Comparison of ENCODE assay signal across 8 mouse cellular contexts in the genomic region with DNA sequence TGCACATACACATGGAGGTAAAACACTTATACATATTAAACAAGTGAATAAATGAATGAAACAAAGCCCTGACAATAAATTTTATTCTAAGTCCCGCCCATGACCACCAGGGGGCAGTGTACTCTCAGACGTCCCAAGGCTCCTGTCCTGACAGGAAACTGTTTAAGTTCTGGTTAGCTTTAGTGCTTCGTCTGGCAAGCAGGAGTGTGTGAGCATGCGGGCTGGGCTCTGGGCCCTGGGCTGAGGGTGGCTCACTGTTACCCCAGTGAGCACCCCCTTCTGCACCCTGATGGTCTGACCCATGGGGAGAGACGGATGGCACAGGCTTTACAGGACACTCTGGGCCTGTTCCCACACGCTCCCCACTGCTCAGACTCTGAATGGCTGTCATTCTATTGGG. TPM values are rescaled to one million over a fixed set of nuclear protein-coding genes. Genes with fewer than 3 reads are reported as not detected.
A peak's percentile ranks its signal among the peaks of the same experiment; 100 is the strongest.
DNase-seq lines count a peak whose midpoint lies in the region; ATAC-seq and TF ChIP-seq lines count a peak whose summit lies in the region.

No protein-coding gene starts in this region.

- H3K9me3 ChIP-seq in heart, embryonic 11.5 days (replicated peaks; ENCODE audit: control insufficient read depth, low read length), result no peaks in the 10 kb centered on the region

- H3K4me3 ChIP-seq in heart, embryonic 11.5 days (ENCODE audit: low read depth, low read length), result no peak overlapping the region
- H3K4me3 ChIP-seq in spleen, adult 2 months (ENCODE audit: extremely low read depth, insufficient read depth, insufficient read length), result no peak overlapping the region

- H3K27ac ChIP-seq in heart, embryonic 11.5 days (ENCODE audit: low read depth, low read length), result no peak overlapping the region
- H3K27ac ChIP-seq in spleen, adult 2 months (ENCODE audit: insufficient read depth, low read length), result no peak overlapping the region

- intact Hi-C loops in heart, postnatal 10 days (cut with DNase I), result loop anchor here (1.0 to 2.0 kb wide), 4 partner anchors 366 to 496 kb away; no protein-coding TSS in a partner anchor

- H3K27me3 ChIP-seq in heart, embryonic 11.5 days (ENCODE audit: control insufficient read depth, insufficient read depth, low read length), result no peaks in the 10 kb centered on the region
- H3K27me3 ChIP-seq in spleen, adult 2 months (ENCODE audit: control insufficient read depth, insufficient read depth, low read length), result no peaks in the 10 kb centered on the region

- no peaks in the 10 kb centered on the region for H3K4me1 ChIP-seq in heart, embryonic 11.5 days (ENCODE audit: control insufficient read depth, insufficient read depth, low read length)
- H3K4me1 ChIP-seq in spleen, adult 2 months (ENCODE audit: control insufficient read depth, insufficient read depth, insufficient read length), result peaks cover 5% of the 10 kb centered on the region; the same call in 1 of the 2 replicates

- DNase-seq in heart, adult 18-20 months, result peak; percentile 49 to 84
- peak; percentile 64 to 80 for DNase-seq in adrenal gland, adult 18-20 months (ENCODE audit: low spot score in 2 of 2)
- peak; percentile 69 for DNase-seq in embryo, embryonic 9.5 days (ENCODE audit: extremely low spot score)
- peak; percentile 66 to 87 for DNase-seq in heart, postnatal 10 days
- DNase-seq in layer of hippocampus, postnatal 25 days (ENCODE audit: extremely low spot score in 1 of 2, low spot score in 1 of 2), result peak; percentile 57 to 84
- DNase-seq in lung, postnatal 4 days, result peak; percentile 49 to 74
- peak; percentile 33 to 57 for DNase-seq in spleen, adult 2 months (ENCODE audit: low read depth in 1 of 2, low spot score in 2 of 2)

- no peak overlapping the region for H3K4me2 ChIP-seq in heart, embryonic 11.5 days

- WGBS in heart, embryonic 11.5 days (ENCODE audit: insufficient replicate concordance), result 30% methylated on average over 6 of the region's 6 CpGs
- WGBS in spleen, adult 2 months, result 34% methylated on average over 6 of the region's 6 CpGs

- no peaks in the 10 kb centered on the region for H3K36me3 ChIP-seq in heart, embryonic 11.5 days (ENCODE audit: control insufficient read depth, insufficient read depth, low read length)
- peaks cover 4% of the 10 kb centered on the region; the same call in 1 of the 2 replicates for H3K36me3 ChIP-seq in spleen, adult 2 months (ENCODE audit: control insufficient read depth, insufficient read depth, low read length)

- ATAC-seq in heart, embryonic 11.5 days (replicated peaks; ENCODE audit: insufficient number of reproducible peaks, low FRiP score, low TSS enrichment), result no peak

- H3K9ac ChIP-seq in heart, embryonic 11.5 days (ENCODE audit: low read depth, low read length), result no peak overlapping the region

- peak; percentile 70; the same call in 1 of the 2 replicates for TF ChIP-seq CTCF in spleen, adult 2 months (IDR thresholded peaks at IDR 0.05; ENCODE audit: extremely low read depth, insufficient read depth, insufficient read length, insufficient replicate concordance)

- no peak for TF ChIP-seq POLR2A in spleen, adult 2 months (IDR thresholded peaks at IDR 0.05; ENCODE audit: low read depth, low read length)

RNA-seq across cellular contexts. Expression of a gene that starts 12.6 kb away (rescaled TPM):
- total RNA-seq in heart, adult 18-20 months (2021), result 1 to 10 TPM; 1.0 to 2.0 TPM
- 0.72 and 1.2 TPM in 2 replicates for polyA plus RNA-seq in heart, embryonic 11.5 days (2014; fragmentation: Nextera tagmentation; extraction: Ambion mirVana)
- 10 to 100 TPM; 21.8 to 85.0 TPM for total RNA-seq in adrenal gland, adult 18-20 months (2021)
- 1 to 10 TPM; 2.0 to 3.3 TPM for total RNA-seq in heart, postnatal 10 days (2021)
- 1 to 10 TPM; 5.7 to 6.4 TPM for total RNA-seq in layer of hippocampus, postnatal 25 days (2021)
- 18.8 and 30.3 TPM in 2 replicates for polyA plus RNA-seq in spleen, adult 2 months (2012; rRNA removed)
